Mouse (Mus musculus) layer of hippocampus, adult 2 months (tissue): ENCODE measurements at regions not wholly inside any gene's neighbourhood (a gene's known extent, or its start where the extent isn't known, plus 50 kb on each side); places are given as distances from the start of the nearest gene placed in this dataset.
A peak's percentile ranks its signal among the peaks of the same experiment; 100 is the strongest.

Experiments
- DNase-seq, 2 experiments: peaks; one replicate each; pipeline ENCODE4 v3.0.0; 2022; ENCODE audit warnings: low spot score in 2 of 2
- H3K27ac ChIP-seq: fragments of 200-600 bp; 2 replicates; pipeline ENCODE4 v1.8.1; 2022
- H3K4me3 ChIP-seq: fragments of 200-600 bp; 2 replicates; pipeline ENCODE4 v1.8.1; 2022; ENCODE audit warnings: mild to moderate bottlenecking
- CTCF ChIP-seq: fragments of 200-600 bp; conservative IDR thresholded peaks from 2 replicates; pipeline ENCODE4 v1.8.1; 2022; ENCODE audit warnings: antibody characterized with exemption, mild to moderate bottlenecking, moderate library complexity

- Histone ChIP-seq H3K27ac (peak overlapping the region; percentile 74), H3K4me3 (no peak overlapping the region)
- no peak for TF ChIP-seq CTCF
- DNase-seq, result peak; percentile 11 to 67
These were observed 332.4 kb upstream of the Adarb2 start for GRCm38 (mm10) chr13:7870266-7870665.

- H3K27ac ChIP-seq, result no peak overlapping the region
- TF ChIP-seq CTCF, result no peak
- DNase-seq, result no peak
- H3K4me3 ChIP-seq, result no peak overlapping the region
These were observed 287.3 kb upstream of the Adarb2 start for GRCm38 (mm10) chr13:7915327-7915726.
